Mouse (Mus musculus) layer of hippocampus, adult 2 months (tissue): ENCODE measurements around the gene Cr1l. TPM values are rescaled to one million over a fixed set of nuclear protein-coding genes. Genes with fewer than 3 reads are reported as not detected.

ENCODE experiments used
- DNase-seq, 2 experiments: peaks; one replicate each; pipeline ENCODE4 v3.0.0; 2022; ENCODE audit warnings: low spot score in 2 of 2
- H3K27ac ChIP-seq: fragments of 200-600 bp; 2 replicates; pipeline ENCODE4 v1.8.1; 2022
- H3K4me3 ChIP-seq: fragments of 200-600 bp; 2 replicates; pipeline ENCODE4 v1.8.1; 2022; ENCODE audit warnings: mild to moderate bottlenecking
- CTCF ChIP-seq: fragments of 200-600 bp; conservative IDR thresholded peaks from 2 replicates; pipeline ENCODE4 v1.8.1; 2022; ENCODE audit warnings: antibody characterized with exemption, mild to moderate bottlenecking, moderate library complexity
- total RNA-seq, 2 experiments: library from RNA; stranded (reverse); gene quantifications; 2 replicates each; pipeline ENCODE4 v1.2.3; 2021

Gene Cr1l
- total RNA-seq, 2 experiments from 2014 or later: 37.3 to 38.2 TPM

DNA sequence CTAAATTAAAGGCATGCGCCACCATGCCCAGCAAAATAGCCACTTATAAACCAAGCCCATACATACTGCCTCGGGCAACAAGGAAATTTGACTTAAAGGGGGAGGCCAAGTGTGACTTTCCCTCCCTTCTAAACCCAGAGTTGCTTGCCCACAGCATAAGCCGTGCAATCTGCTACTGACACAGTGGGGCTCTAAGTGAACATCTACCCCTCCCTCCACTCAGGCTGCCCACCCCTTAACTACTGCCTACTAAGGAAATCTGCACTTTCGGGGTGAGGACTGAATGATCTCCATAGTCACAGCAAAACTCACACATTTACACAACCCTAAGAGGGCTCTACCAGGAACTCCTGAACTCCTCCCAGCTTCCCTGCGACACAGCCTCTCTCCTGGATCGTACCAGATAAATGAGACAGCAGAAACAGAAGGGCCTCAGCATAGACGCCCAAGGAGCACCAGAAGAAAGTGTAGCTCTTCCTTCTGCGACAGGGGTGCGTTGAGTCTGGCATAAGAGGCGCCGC is 39.6 kb downstream of the Cr1l start:
- Histone ChIP-seq H3K27ac (no peak overlapping the region; the same call in 1 of the 2 replicates), H3K4me3 (peak overlapping the region; percentile 46)
- DNase-seq: no peak
- no peak for TF ChIP-seq CTCF

DNA sequence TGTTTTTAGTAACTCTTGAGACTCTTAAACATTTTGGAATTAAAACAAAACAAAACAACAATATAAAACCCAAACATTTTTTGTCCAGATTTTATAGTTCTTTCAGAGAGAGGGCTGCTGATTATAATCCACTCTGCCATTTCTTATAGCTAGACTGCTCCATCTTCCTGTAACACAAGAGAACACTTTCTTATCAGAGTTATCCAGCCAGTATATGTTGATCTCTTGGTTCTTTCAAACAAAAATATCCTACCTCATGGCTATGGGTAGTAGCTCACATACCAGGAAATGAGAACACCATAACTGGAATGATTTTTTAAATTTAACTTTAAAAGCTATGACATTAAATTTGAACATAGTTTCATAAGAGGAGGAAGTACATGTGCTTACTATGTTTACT is 49.2 kb downstream of the Cr1l start:
- TF ChIP-seq CTCF: no peak
- DNase-seq: no peak
- no peak overlapping the region for H3K4me3 ChIP-seq
- no peak overlapping the region for H3K27ac ChIP-seq

Other genes starting within 250 kb of the Cr1l start
- gene Cd34, start 192.8 kb downstream of the Cr1l start, total RNA-seq: 10 to 100 TPM; 25.5 to 26.5 TPM
- gene Cd46, start 39.3 kb downstream of the Cr1l start, total RNA-seq: 1 to 10 TPM; 4.4 to 5.1 TPM
- gene Cr2, start 45.1 kb upstream of the Cr1l start, total RNA-seq: 1 to 10 TPM in 1 of 2 experiments, under 1 TPM in 1; 0.23 to 1.1 TPM